9 mouse cellular contexts compared by ENCODE assay signal in genomic region chr12:13575605-13576600, GRCm38 (mm10).
DNase-seq lines count a peak whose midpoint lies in the region; ATAC-seq and TF ChIP-seq lines count a peak whose summit lies in the region.
"Had no signal": no experiment of that assay in that cellular context is flagged by ENCODE, and none has a peak within 500 bp of the region (broad histone marks: within the 10 kb centered on the region; RNA-seq: fewer than 3 reads in every experiment).

No protein-coding gene starts in this region.

- H3K27ac ChIP-seq in liver, postnatal 0 days (ENCODE audit: low read depth): no peak overlapping the region
- peak overlapping the region; percentile 65 for H3K27ac ChIP-seq in liver, embryonic 12.5 days
- H3K27ac ChIP-seq: layer of hippocampus, adult 2 months had no signal

- no peaks in the 10 kb centered on the region for H3K9me3 ChIP-seq in liver, postnatal 0 days (ENCODE audit: low read length)
- 0 out of 2 replicates have a peak, but pooled peaks cover 2% of the 10 kb centered on the region for H3K9me3 ChIP-seq in G1E (replicated peaks)
- H3K9me3 ChIP-seq in liver, embryonic 12.5 days (replicated peaks): no peaks in the 10 kb centered on the region

- TF ChIP-seq EP300 in liver, postnatal 0 days (IDR thresholded peaks at IDR 0.05; ENCODE audit: low read depth): no peak

- H3K4me1 ChIP-seq in liver, postnatal 0 days (ENCODE audit: insufficient read depth): 0 out of 2 replicates have a peak, but pooled peaks cover 4% of the 10 kb centered on the region
- H3K4me1 ChIP-seq in G1E (ENCODE audit: insufficient read depth, low read depth, low read length): peaks cover 23% of the 10 kb centered on the region
- peaks cover 28% of the 10 kb centered on the region for H3K4me1 ChIP-seq in liver, embryonic 12.5 days

- DNase-seq in liver: peak; percentile 61
- DNase-seq in liver, postnatal 0 days: no peak
- peak; percentile 4 for DNase-seq in G1E (ENCODE audit: low spot score)
- DNase-seq in brain, adult 2 months (ENCODE audit: low read depth, low spot score): peak; percentile 83
- no peak for DNase-seq in lung, postnatal 4 days
- no peak for DNase-seq in thymus, postnatal 36 days
- DNase-seq: thymus, postnatal 14 days had no signal

- no peak for ATAC-seq in liver, postnatal 0 days
- ATAC-seq in G1E (ENCODE audit: extremely low read depth, insufficient number of reproducible peaks, low FRiP score, poor library complexity, severe bottlenecking): peak; percentile 73
- ATAC-seq in liver, embryonic 12.5 days: peak; percentile 85

- WGBS in liver, postnatal 0 days (ENCODE audit: insufficient replicate concordance): 76% methylated on average over 5 of the region's 5 CpGs
- WGBS in liver, embryonic 12.5 days (ENCODE audit: insufficient replicate concordance): 71% methylated on average over 5 of the region's 5 CpGs

- TF ChIP-seq CTCF in liver, postnatal 0 days (IDR thresholded peaks at IDR 0.05; ENCODE audit: low read depth): no peak
- no peak for TF ChIP-seq CTCF in G1E (IDR thresholded peaks at IDR 0.05; ENCODE audit: low read depth, low read length)

- H3K36me3 ChIP-seq in liver, postnatal 0 days (replicated peaks; ENCODE audit: insufficient read depth, low read length): no peaks in the 10 kb centered on the region
- H3K36me3 ChIP-seq in G1E (replicated peaks): peaks cover 22% of the 10 kb centered on the region
- H3K36me3 ChIP-seq in liver, embryonic 12.5 days: no peaks in the 10 kb centered on the region

- H3K4me2 ChIP-seq in liver, postnatal 0 days (ENCODE audit: low read depth, low read length): no peak overlapping the region
- 0 out of 2 replicates have a peak overlapping the region, but pooled peaks have one; percentile 8 for H3K4me2 ChIP-seq in liver, embryonic 12.5 days

- H3K9ac ChIP-seq in liver, postnatal 0 days (replicated peaks): no peak overlapping the region
- H3K9ac ChIP-seq in liver, embryonic 12.5 days: no peak overlapping the region

- H3K4me3 ChIP-seq in liver, postnatal 0 days (ENCODE audit: low read depth, low read length): no peak overlapping the region
- H3K4me3 ChIP-seq in G1E (ENCODE audit: low read depth, low read length): no peak overlapping the region; the same call in 1 of the 2 replicates
- no peak overlapping the region for H3K4me3 ChIP-seq in liver, embryonic 12.5 days
- H3K4me3 ChIP-seq: layer of hippocampus, adult 2 months had no signal

- H3K27me3 ChIP-seq in liver, postnatal 0 days (ENCODE audit: insufficient read depth, low read length): no peaks in the 10 kb centered on the region
- no peaks in the 10 kb centered on the region for H3K27me3 ChIP-seq in G1E (ENCODE audit: insufficient read depth, low read length)
- no peaks in the 10 kb centered on the region for H3K27me3 ChIP-seq in liver, embryonic 12.5 days (replicated peaks)

Comparison
In these comparisons a context has a peak if more than half of its experiments do, and no peak if none do; other contexts are left out.
1. DNase-seq: peak in liver (single experiment), G1E (single experiment) and brain, adult 2 months (single experiment); none in liver, postnatal 0 days (single experiment), lung, postnatal 4 days (0 of 2) and thymus, postnatal 36 days (0 of 2).